Comparison of ENCODE assay signal across 12 mouse cellular contexts in genomic region chr13:55339259-55339658, GRCm38 (mm10). TPM values are rescaled to one million over a fixed set of nuclear protein-coding genes. Genes with fewer than 3 reads are reported as not detected.
DNase-seq lines count a peak whose midpoint lies in the region; ATAC-seq and TF ChIP-seq lines count a peak whose summit lies in the region.
"Had no signal": no experiment of that assay in that cellular context is flagged by ENCODE, and none has a peak within 500 bp of the region (broad histone marks: within the 10 kb centered on the region; RNA-seq: fewer than 3 reads in every experiment).

No protein-coding gene starts in this region.

- peaks cover 5% of the 10 kb centered on the region for H3K36me3 ChIP-seq in C2C12 (ENCODE audit: control insufficient read depth, insufficient read depth)
- H3K36me3 ChIP-seq in E14TG2a.4 (ENCODE audit: insufficient read depth, low read length): peaks cover 15% of the 10 kb centered on the region
- H3K36me3 ChIP-seq in forebrain, embryonic 14.5 days (ENCODE audit: control insufficient read depth, insufficient read depth, low read length): peaks cover 8% of the 10 kb centered on the region
- H3K36me3 ChIP-seq in embryonic facial prominence, embryonic 10.5 days (replicated peaks): peaks cover 8% of the 10 kb centered on the region

- 35% methylated on average over 2 of the region's 2 CpGs for WGBS in forebrain, embryonic 14.5 days
- WGBS in embryonic facial prominence, embryonic 10.5 days: 42% methylated on average over 2 of the region's 2 CpGs

- H3K9me3 ChIP-seq in E14TG2a.4 (ENCODE audit: low read length): no peaks in the 10 kb centered on the region
- H3K9me3 ChIP-seq in forebrain, embryonic 14.5 days (replicated peaks; ENCODE audit: control insufficient read depth, low read length): no peaks in the 10 kb centered on the region
- no peaks in the 10 kb centered on the region for H3K9me3 ChIP-seq in embryonic facial prominence, embryonic 10.5 days
- H3K9me3 ChIP-seq: limb, embryonic 10.5 days had no signal

- peaks cover 97% of the 10 kb centered on the region for H3K4me1 ChIP-seq in E14TG2a.4 (replicated peaks; ENCODE audit: low read depth, low read length)
- H3K4me1 ChIP-seq in forebrain, embryonic 14.5 days (ENCODE audit: control insufficient read depth, insufficient read depth, low read length): no peaks in the 10 kb centered on the region
- H3K4me1 ChIP-seq in embryonic facial prominence, embryonic 10.5 days: peaks cover 7% of the 10 kb centered on the region; the same call in 1 of the 2 replicates

- H3K79me2 ChIP-seq in C2C12 (ENCODE audit: control insufficient read depth, insufficient read depth): no peaks in the 10 kb centered on the region

- H3K4me3 ChIP-seq in C2C12 (ENCODE audit: insufficient read depth, poor library complexity, severe bottlenecking) (no peak overlapping the region), E14TG2a.4 (replicated peaks; ENCODE audit: low read length) (peak overlapping the region; percentile 74)
- H3K4me3 ChIP-seq in forebrain, embryonic 14.5 days (ENCODE audit: low read depth, low read length): no peak overlapping the region
- no peak overlapping the region for H3K4me3 ChIP-seq in embryonic facial prominence, embryonic 10.5 days
- H3K4me3 ChIP-seq: gastrocnemius, adult 2 months; limb, embryonic 10.5 days had no signal

- no peak overlapping the region for H3K27ac ChIP-seq in forebrain, embryonic 14.5 days (ENCODE audit: low read depth, low read length)
- no peak overlapping the region for H3K27ac ChIP-seq in embryonic facial prominence, embryonic 10.5 days (replicated peaks)
- H3K27ac ChIP-seq: gastrocnemius, adult 2 months; limb, embryonic 10.5 days had no signal

- TF ChIP-seq CTCF in C2C12 (IDR thresholded peaks at IDR 0.05; ENCODE audit: control insufficient read depth, insufficient read depth, insufficient read length): no peak
- no peak for TF ChIP-seq CTCF in E14TG2a.4 (conservative IDR thresholded peaks at IDR 0.05; ENCODE audit: low read length)

- no peak overlapping the region for H3K4me2 ChIP-seq in forebrain, embryonic 14.5 days (ENCODE audit: low read length)

- H3K27me3 ChIP-seq in C2C12 (ENCODE audit: control insufficient read depth, insufficient read depth, insufficient read length) (no peaks in the 10 kb centered on the region), E14TG2a.4 (ENCODE audit: insufficient read depth, low read length) (no peaks in the 10 kb centered on the region)
- H3K27me3 ChIP-seq in forebrain, embryonic 14.5 days (replicated peaks; ENCODE audit: control insufficient read depth, insufficient read depth, low read length): no peaks in the 10 kb centered on the region
- no peaks in the 10 kb centered on the region for H3K27me3 ChIP-seq in embryonic facial prominence, embryonic 10.5 days (replicated peaks; ENCODE audit: low read depth, poor library complexity, severe bottlenecking)

- no peak overlapping the region for H3K9ac ChIP-seq in forebrain, embryonic 14.5 days (ENCODE audit: low read length)

- no peak overlapping the region for H3ac ChIP-seq in C2C12 (ENCODE audit: control insufficient read depth, insufficient read length, low read depth)

- ATAC-seq in inflammation-experienced regulatory T-cells, adult 6 months: peak; percentile 32
- ATAC-seq in megakaryocyte progenitor cell, adult 5-6 weeks (replicated peaks; ENCODE audit: poor library complexity): peak; percentile 46
- ATAC-seq in forebrain, embryonic 14.5 days: no peak

- no peaks in the 10 kb centered on the region for H3K79me3 ChIP-seq in C2C12 (ENCODE audit: low read depth)

- DNase-seq in forebrain, embryonic 14.5 days (ENCODE audit: low spot score): no peak
- no peak for DNase-seq in embryonic facial prominence, embryonic 10.5 days (ENCODE audit: low spot score)
- DNase-seq in ovary, adult 18-20 months (ENCODE audit: low spot score): no peak
- DNase-seq: gastrocnemius, adult 2 months; kidney, adult 18-20 months; layer of hippocampus, adult 9-11 months; lung, postnatal 36 days had no signal

TF ChIP-seq in C2C12, 6 proteins besides CTCF, POLR2A, EP300 and RAD21:
- TF ChIP-seq USF1 (IDR thresholded peaks at IDR 0.05; ENCODE audit: low read depth) (peak; percentile 60), FOSL1 (IDR thresholded peaks at IDR 0.05; ENCODE audit: insufficient read depth, low read length, poor library complexity, severe bottlenecking) (no peak)

RNA-seq across cellular contexts. Expression of gene Mxd3, which starts 9.6 kb away (rescaled TPM):
- 49.8 TPM for polyA plus RNA-seq in C2C12 (2012; fragmentation: generic; extraction: Trizol)
- 10 to 100 TPM in 1 of 3 experiments, 1 to 10 TPM in 2; 2.2 to 32.2 (median 3.5) TPM for polyA plus RNA-seq in inflammation-experienced regulatory T-cells, adult 6 months (2017; shearing (Covaris generic))
- 4.7 and 6.9 TPM in 2 replicates for total RNA-seq in megakaryocyte progenitor cell, adult 5-6 weeks (2015)
- total RNA-seq in megakaryocyte progenitor cell, adult 5-6 weeks (2017): 4.7 and 16.3 TPM in 2 replicates
- polyA plus RNA-seq in forebrain, embryonic 14.5 days (2014; fragmentation: Nextera tagmentation; extraction: Ambion mirVana): 33.2 and 37.1 TPM in 2 replicates
- 20.5 and 20.9 TPM in 2 replicates for polyA plus RNA-seq in embryonic facial prominence, embryonic 10.5 days (2016; fragmentation: Nextera tagmentation; extraction: Ambion mirVana)
- total RNA-seq: gastrocnemius, adult 2 months had no signal

RNA-seq across cellular contexts. Expression of gene Rab24, which starts 17.5 kb away (rescaled TPM):
- 54.3 TPM for polyA plus RNA-seq in C2C12 (2012; fragmentation: generic; extraction: Trizol)
- 10 to 100 TPM in 1 of 3 experiments, 1 to 10 TPM in 2; 8.8 to 15.0 (median 9.7) TPM for polyA plus RNA-seq in inflammation-experienced regulatory T-cells, adult 6 months (2017; shearing (Covaris generic))
- total RNA-seq in megakaryocyte progenitor cell, adult 5-6 weeks (2015): 128 and 152 TPM in 2 replicates
- 25.9 and 34.6 TPM in 2 replicates for total RNA-seq in megakaryocyte progenitor cell, adult 5-6 weeks (2017)
- 94.2 and 104 TPM in 2 replicates for polyA plus RNA-seq in forebrain, embryonic 14.5 days (2014; fragmentation: Nextera tagmentation; extraction: Ambion mirVana)
- 70.4 and 73.3 TPM in 2 replicates for polyA plus RNA-seq in embryonic facial prominence, embryonic 10.5 days (2016; fragmentation: Nextera tagmentation; extraction: Ambion mirVana)

RNA-seq across cellular contexts. Expression of gene Prelid1, which starts 19.0 kb away (rescaled TPM):
- 499 TPM for polyA plus RNA-seq in C2C12 (2012; fragmentation: generic; extraction: Trizol)
- 100 to 1,000 TPM; 196 to 371 (median 209) TPM for polyA plus RNA-seq in inflammation-experienced regulatory T-cells, adult 6 months (2017; shearing (Covaris generic))
- total RNA-seq in megakaryocyte progenitor cell, adult 5-6 weeks (2015): 350 and 360 TPM in 2 replicates
- 108 and 125 TPM in 2 replicates for total RNA-seq in megakaryocyte progenitor cell, adult 5-6 weeks (2017)
- polyA plus RNA-seq in forebrain, embryonic 14.5 days (2014; fragmentation: Nextera tagmentation; extraction: Ambion mirVana): 360 and 415 TPM in 2 replicates
- polyA plus RNA-seq in embryonic facial prominence, embryonic 10.5 days (2016; fragmentation: Nextera tagmentation; extraction: Ambion mirVana): 460 and 481 TPM in 2 replicates

RNA-seq across cellular contexts. Expression of gene Lman2, which starts 23.3 kb away (rescaled TPM):
- polyA plus RNA-seq in C2C12 (2012; fragmentation: generic; extraction: Trizol): 81.4 TPM
- 10 to 100 TPM; 43.9 to 62.8 (median 60.7) TPM for polyA plus RNA-seq in inflammation-experienced regulatory T-cells, adult 6 months (2017; shearing (Covaris generic))
- total RNA-seq in megakaryocyte progenitor cell, adult 5-6 weeks (2015): 86.8 and 102 TPM in 2 replicates
- 126 and 131 TPM in 2 replicates for total RNA-seq in megakaryocyte progenitor cell, adult 5-6 weeks (2017)
- 45.0 and 52.0 TPM in 2 replicates for polyA plus RNA-seq in forebrain, embryonic 14.5 days (2014; fragmentation: Nextera tagmentation; extraction: Ambion mirVana)
- 101 and 110 TPM in 2 replicates for polyA plus RNA-seq in embryonic facial prominence, embryonic 10.5 days (2016; fragmentation: Nextera tagmentation; extraction: Ambion mirVana)

RNA-seq across cellular contexts. Expression of gene Rgs14, which starts 30.3 kb away (rescaled TPM):
- 0.08 TPM for polyA plus RNA-seq in C2C12 (2012; fragmentation: generic; extraction: Trizol)
- polyA plus RNA-seq in inflammation-experienced regulatory T-cells, adult 6 months (2017; shearing (Covaris generic)): 10 to 100 TPM; 61.5 to 73.9 (median 62.9) TPM
- total RNA-seq in megakaryocyte progenitor cell, adult 5-6 weeks (2015): 11.5 and 12.6 TPM in 2 replicates
- 9.7 and 17.4 TPM in 2 replicates for total RNA-seq in megakaryocyte progenitor cell, adult 5-6 weeks (2017)
- polyA plus RNA-seq in forebrain, embryonic 14.5 days (2014; fragmentation: Nextera tagmentation; extraction: Ambion mirVana): 0.66 and 0.75 TPM in 2 replicates
- 0.54 and 0.97 TPM in 2 replicates for polyA plus RNA-seq in embryonic facial prominence, embryonic 10.5 days (2016; fragmentation: Nextera tagmentation; extraction: Ambion mirVana)
